Mouse (Mus musculus): ENCODE data around the gene Lars2.
"Not testable (repeated sequence)": the region's sequence is repeated elsewhere in the genome, so short reads cannot be mapped to it uniquely, and the experiment has no call there.

The Lars2 gene

GRCm38 (mm10) chr9:123366708-123367385 lies at the start of gene Lars2:
Lars2 (plus strand) TSS chr9:123366927.
- peak; percentile 88 to 91 for DNase-seq (ENCODE audit: low spot score in 2 of 2)

- no peak for DNase-seq (ENCODE audit: low spot score in 2 of 2)
Observed at GRCm38 (mm10) chr9:123326106-123326505, 40.6 kb upstream of the Lars2 start.

- no peak for DNase-seq (ENCODE audit: low spot score in 2 of 2)
Observed at GRCm38 (mm10) chr9:123328336-123328735, 38.4 kb upstream of the Lars2 start.

- DNase-seq (ENCODE audit: low spot score in 2 of 2): no peak
Observed at GRCm38 (mm10) chr9:123329831-123330230, 36.9 kb upstream of the Lars2 start.

GRCm38 (mm10) chr9:123330271-123330670 lies 36.5 kb upstream of the Lars2 start:
- DNase-seq (ENCODE audit: low spot score in 2 of 2): not testable (repeated sequence)

GRCm38 (mm10) chr9:123333479-123333878 lies 33.2 kb upstream of the Lars2 start:
- no peak for DNase-seq (ENCODE audit: low spot score in 2 of 2)

- no peak for DNase-seq (ENCODE audit: low spot score in 2 of 2)
Observed at GRCm38 (mm10) chr9:123335044-123335670, 31.6 kb upstream of the Lars2 start.

- no peak for DNase-seq (ENCODE audit: low spot score in 2 of 2)
Observed at GRCm38 (mm10) chr9:123339651-123340144, 27.0 kb upstream of the Lars2 start.

- DNase-seq (ENCODE audit: low spot score in 2 of 2): no peak
Observed at GRCm38 (mm10) chr9:123341256-123341655, 25.5 kb upstream of the Lars2 start.

GRCm38 (mm10) chr9:123343069-123343468 lies 23.7 kb upstream of the Lars2 start:
- no peak for DNase-seq (ENCODE audit: low spot score in 2 of 2)

GRCm38 (mm10) chr9:123349286-123349685 lies 17.4 kb upstream of the Lars2 start:
- DNase-seq (ENCODE audit: low spot score in 2 of 2): not testable (repeated sequence)

- no peak for DNase-seq (ENCODE audit: low spot score in 2 of 2)
Observed at GRCm38 (mm10) chr9:123359981-123360380, 6.7 kb upstream of the Lars2 start.

GRCm38 (mm10) chr9:123365353-123365752 lies 1.4 kb upstream of the Lars2 start:
- no peak for DNase-seq (ENCODE audit: low spot score in 2 of 2)

- no peak for DNase-seq (ENCODE audit: low spot score in 2 of 2)
Observed at GRCm38 (mm10) chr9:123365942-123366707, 602 bp upstream of the Lars2 start.

- DNase-seq (ENCODE audit: low spot score in 2 of 2): no peak
Observed at GRCm38 (mm10) chr9:123367636-123368035, 909 bp downstream of the Lars2 start.

GRCm38 (mm10) chr9:123382399-123382798 lies 15.7 kb downstream of the Lars2 start:
- DNase-seq (ENCODE audit: low spot score in 2 of 2): no peak

GRCm38 (mm10) chr9:123384696-123385095 lies 18.0 kb downstream of the Lars2 start:
- DNase-seq (ENCODE audit: low spot score in 2 of 2): peak; percentile 43 to 56

GRCm38 (mm10) chr9:123385352-123386198 lies 18.8 kb downstream of the Lars2 start:
- DNase-seq (ENCODE audit: low spot score in 2 of 2): no peak

- DNase-seq (ENCODE audit: low spot score in 2 of 2): no peak
Observed at GRCm38 (mm10) chr9:123386347-123386746, 19.6 kb downstream of the Lars2 start.

GRCm38 (mm10) chr9:123388087-123389007 lies 21.6 kb downstream of the Lars2 start:
- DNase-seq (ENCODE audit: low spot score in 2 of 2): not testable (repeated sequence)

Data from right cerebral cortex, postnatal 36 days (tissue).